ENCODE assay signal across 15 mouse cellular contexts in the genomic region with DNA sequence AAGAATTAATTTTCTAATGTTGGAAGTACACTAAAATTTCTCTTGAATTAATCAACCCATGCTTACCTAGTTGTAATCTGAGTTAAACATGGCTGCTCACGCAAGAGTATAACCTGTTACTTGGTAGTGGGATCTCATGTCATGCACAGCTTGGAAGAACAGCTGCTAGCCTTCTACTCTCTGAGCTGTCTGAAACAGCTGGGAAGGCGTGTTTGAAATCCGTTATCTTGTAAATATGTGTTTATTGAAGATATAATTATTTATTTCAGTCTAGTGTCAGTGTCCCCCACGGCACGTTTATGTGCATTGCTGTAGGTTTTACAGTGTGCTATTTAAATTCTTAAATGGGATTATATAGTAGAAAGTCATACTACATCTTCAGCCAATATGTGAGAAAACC.
"Had no signal": no experiment of that assay in that cellular context is flagged by ENCODE, and none has a peak within 500 bp of the region (broad histone marks: within the 10 kb centered on the region; RNA-seq: fewer than 3 reads in every experiment).

No protein-coding gene starts in this region.

- H3K4me1 ChIP-seq: neural tube, embryonic 15.5 days; stomach, embryonic 15.5 days had no signal

- H3K4me3 ChIP-seq: neural tube, embryonic 15.5 days; stomach, embryonic 15.5 days had no signal

- H3K9me3 ChIP-seq: neural tube, embryonic 15.5 days; stomach, embryonic 15.5 days had no signal

- H3K27ac ChIP-seq: neural tube, embryonic 15.5 days; stomach, embryonic 15.5 days; stomach, postnatal 0 days had no signal

- H3K27me3 ChIP-seq: neural tube, embryonic 15.5 days; stomach, embryonic 15.5 days had no signal

- H3K9ac ChIP-seq: neural tube, embryonic 15.5 days; stomach, embryonic 15.5 days had no signal

- H3K4me2 ChIP-seq: neural tube, embryonic 15.5 days; stomach, embryonic 15.5 days had no signal

- DNase-seq: retina, postnatal 1 day; right cerebral cortex, adult 18-20 months; right cerebral cortex, postnatal 14 days; right cerebral cortex, postnatal 25 days; right cerebral cortex, postnatal 4 days; spleen, adult 18-20 months; thymus, adult 18-20 months; thymus, adult 2 months; thymus, postnatal 14 days; thymus, postnatal 25 days; thymus, postnatal 36 days; thymus, postnatal 4 days had no signal

- H3K36me3 ChIP-seq: neural tube, embryonic 15.5 days; stomach, embryonic 15.5 days had no signal
